Mouse (Mus musculus) heart, embryonic 11.5 days (tissue): ENCODE measurements around the gene H2-DMa. TPM values are rescaled to one million over a fixed set of nuclear protein-coding genes. Genes with fewer than 3 reads are reported as not detected.

Experiments
- ATAC-seq: fragments of 200-750 bp; cut with Nextera tagmentation; replicated peaks from 2 replicates; pipeline ENCODE4 v1.8.0; 2017; ENCODE audit warnings: moderate library complexity; ENCODE audit not compliant: insufficient number of reproducible peaks, low FRiP score, low TSS enrichment
- H3K27ac ChIP-seq: fragments of 300-500 bp; sonication (generic); 2 replicates; pipeline ENCODE4 v1.5.1; 2014; ENCODE audit warnings: mild to moderate bottlenecking, low read depth, low read length
- H3K27me3 ChIP-seq: fragments of 300-500 bp; sonication (generic); 2 replicates; pipeline ENCODE4 v1.6.1; 2014; ENCODE audit warnings: mild to moderate bottlenecking, low read length, mixed read lengths; ENCODE audit not compliant: control insufficient read depth, insufficient read depth
- H3K36me3 ChIP-seq: fragments of 300-500 bp; sonication (generic); 2 replicates; pipeline ENCODE4 v1.6.1; 2014; ENCODE audit warnings: mild to moderate bottlenecking, low read length, moderate library complexity, mixed read lengths; ENCODE audit not compliant: control insufficient read depth, insufficient read depth
- H3K4me1 ChIP-seq: fragments of 300-500 bp; sonication (generic); 2 replicates; pipeline ENCODE4 v1.6.1; 2014; ENCODE audit warnings: low read length; ENCODE audit not compliant: control insufficient read depth, insufficient read depth
- H3K4me2 ChIP-seq: fragments of 300-500 bp; sonication (generic); 2 replicates; pipeline ENCODE4 v1.6.1; 2014; ENCODE audit warnings: mild to moderate bottlenecking, moderate library complexity
- H3K4me3 ChIP-seq: fragments of 300-500 bp; sonication (generic); 2 replicates; pipeline ENCODE4 v1.5.1; 2014; ENCODE audit warnings: low read depth, low read length
- H3K9ac ChIP-seq: fragments of 300-500 bp; sonication (generic); 2 replicates; pipeline ENCODE4 v1.6.1; 2014; ENCODE audit warnings: mild to moderate bottlenecking, low read depth, low read length, moderate library complexity
- H3K9me3 ChIP-seq: fragments of 300-500 bp; sonication (generic); replicated peaks from 2 replicates; pipeline ENCODE4 v1.6.1; 2016; ENCODE audit warnings: low read length; ENCODE audit not compliant: control insufficient read depth
- WGBS: fragments of 180-500 bp; shearing (Covaris S2); extraction: QIAGEN DNeasy Blood & Tissue Kit; methylation state at CpG from one replicate; pipeline ENCODE4 v1.1.7; 2014; ENCODE audit not compliant: insufficient replicate concordance; 5-methylcytosine and 5-hydroxymethylcytosine counted together
- polyA plus RNA-seq: library from polyadenylated mRNA; unstranded; fragments of >200 nt; fragmentation: Nextera tagmentation; extraction: Ambion mirVana; gene quantifications from 2 replicates; pipeline ENCODE4 v1.2.1, GENCODE M21; 2014

The H2-DMa gene
- polyA plus RNA-seq, 1 experiment from 2014 or later = 8.1 TPM

DNA sequence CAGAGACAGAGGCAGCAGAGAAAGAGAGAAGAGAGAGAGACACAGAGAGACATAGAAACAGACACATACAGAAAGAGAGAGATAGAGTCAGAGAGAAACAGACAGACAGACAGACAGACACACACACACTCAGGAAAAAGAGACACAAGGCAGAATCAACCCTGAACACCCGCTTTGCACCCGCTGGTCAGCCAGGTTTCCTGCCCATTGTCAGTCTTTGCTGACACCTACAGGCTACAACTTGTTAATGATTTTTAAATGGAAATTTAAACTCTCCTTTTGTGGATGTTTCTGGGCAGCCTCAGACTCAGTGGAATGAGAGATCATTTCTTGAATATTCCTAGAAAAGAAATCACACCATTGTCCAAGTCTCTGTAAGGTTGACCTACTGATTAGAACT lies 49.9 kb downstream of the H2-DMa start:
- no peak for ATAC-seq
- WGBS = 4% methylated on average over 2 of the region's 2 CpGs

GRCm38 (mm10) chr17:34170487-34170876 lies 51.1 kb downstream of the H2-DMa start:
- Histone ChIP-seq H3K4me3 (no peak overlapping the region), H3K27ac (no peak overlapping the region), H3K36me3 (no peaks in the 10 kb centered on the region), H3K4me1 (no peaks in the 10 kb centered on the region), H3K9ac (no peak overlapping the region), H3K9me3 (0 out of 2 replicates have a peak, but pooled peaks cover 1% of the 10 kb centered on the region), H3K27me3 (no peaks in the 10 kb centered on the region), H3K4me2 (no peak overlapping the region)
- no peak for ATAC-seq
- WGBS = 27% methylated on average over 4 of the region's 4 CpGs

More for the DNA sequence above, 49.9 kb downstream of the H2-DMa start:
- Histone ChIP-seq H3K4me2 (no peak overlapping the region), H3K9me3 (0 out of 2 replicates have a peak, but pooled peaks cover 3% of the 10 kb centered on the region), H3K36me3 (no peaks in the 10 kb centered on the region), H3K9ac (no peak overlapping the region), H3K4me1 (no peaks in the 10 kb centered on the region), H3K27me3 (no peaks in the 10 kb centered on the region), H3K27ac (no peak overlapping the region), H3K4me3 (no peak overlapping the region)

DNA sequence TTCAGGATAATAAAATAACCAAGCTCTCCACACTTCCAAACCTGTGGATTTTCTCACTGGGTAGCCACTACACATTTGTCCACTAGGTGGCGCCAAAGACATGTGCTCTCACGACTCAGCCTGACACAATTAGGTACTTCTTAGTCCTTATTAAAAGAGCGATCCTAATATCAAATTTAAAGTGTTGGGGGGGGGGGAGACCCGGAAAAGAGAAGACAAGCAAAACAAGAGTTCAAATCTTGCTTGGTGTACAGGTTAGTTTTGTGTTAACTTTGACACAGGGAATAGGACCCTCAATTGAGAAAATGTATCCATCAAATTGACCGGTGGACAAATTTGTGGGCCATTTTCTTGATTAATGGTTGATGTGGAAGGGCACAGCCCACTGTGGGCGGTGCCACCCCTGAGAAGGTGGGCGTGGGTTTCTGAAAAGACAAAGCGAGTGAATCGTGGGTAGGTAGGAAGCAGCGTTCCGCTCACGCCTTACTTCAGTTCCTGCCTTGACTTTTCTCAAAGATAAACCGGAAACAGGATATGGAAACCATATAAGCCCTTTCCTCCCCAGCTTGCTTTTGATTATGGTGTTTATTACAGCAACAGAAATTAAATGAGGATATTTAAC lies 51.6 kb downstream of the H2-DMa start:
- Histone ChIP-seq H3K36me3 (no peaks in the 10 kb centered on the region), H3K4me2 (no peak overlapping the region), H3K4me1 (no peaks in the 10 kb centered on the region), H3K27me3 (no peaks in the 10 kb centered on the region), H3K9me3 (no peaks in the 10 kb centered on the region), H3K27ac (no peak overlapping the region), H3K4me3 (no peak overlapping the region), H3K9ac (no peak overlapping the region)
- WGBS = 37% methylated on average over 13 of the region's 13 CpGs
- ATAC-seq = no peak

- WGBS = 86% methylated on average over 5 of the region's 5 CpGs
- Histone ChIP-seq H3K4me2 (no peak overlapping the region), H3K9me3 (no peaks in the 10 kb centered on the region), H3K27ac (no peak overlapping the region), H3K27me3 (no peaks in the 10 kb centered on the region), H3K9ac (no peak overlapping the region), H3K36me3 (no peaks in the 10 kb centered on the region), H3K4me3 (no peak overlapping the region), H3K4me1 (no peaks in the 10 kb centered on the region)
- ATAC-seq = no peak
Observed at GRCm38 (mm10) chr17:34172528-34172927, 53.2 kb downstream of the H2-DMa start.

- Histone ChIP-seq H3K4me1 (no peaks in the 10 kb centered on the region), H3K9me3 (no peaks in the 10 kb centered on the region; the same call in 1 of the 2 replicates), H3K27me3 (no peaks in the 10 kb centered on the region), H3K27ac (no peak overlapping the region), H3K4me3 (no peak overlapping the region), H3K9ac (no peak overlapping the region), H3K36me3 (no peaks in the 10 kb centered on the region), H3K4me2 (no peak overlapping the region)
- no peak for ATAC-seq
- WGBS = 59% methylated on average over 1 of the region's 1 CpGs
Observed at GRCm38 (mm10) chr17:34174075-34174474, 54.7 kb downstream of the H2-DMa start.

GRCm38 (mm10) chr17:34177179-34177578 lies 57.8 kb downstream of the H2-DMa start:
- Histone ChIP-seq H3K4me2 (no peak overlapping the region), H3K9me3 (no peaks in the 10 kb centered on the region; the same call in 1 of the 2 replicates), H3K4me1 (no peaks in the 10 kb centered on the region), H3K36me3 (no peaks in the 10 kb centered on the region), H3K27me3 (no peaks in the 10 kb centered on the region; the same call in 1 of the 2 replicates), H3K9ac (no peak overlapping the region), H3K4me3 (no peak overlapping the region), H3K27ac (no peak overlapping the region)
- WGBS = 57% methylated on average over 4 of the region's 4 CpGs
- no peak for ATAC-seq

GRCm38 (mm10) chr17:34179019-34179418 lies 59.7 kb downstream of the H2-DMa start:
- H3K4me2 ChIP-seq = no peak overlapping the region
- H3K4me1 ChIP-seq = no peaks in the 10 kb centered on the region
- ATAC-seq = no peak
- H3K27me3 ChIP-seq = peaks cover 13% of the 10 kb centered on the region
- no peaks in the 10 kb centered on the region; the same call in 1 of the 2 replicates for H3K9me3 ChIP-seq
- H3K36me3 ChIP-seq = no peaks in the 10 kb centered on the region
- no peak overlapping the region for H3K9ac ChIP-seq
- no peak overlapping the region for H3K27ac ChIP-seq
- 58% methylated on average over 6 of the region's 6 CpGs for WGBS
- no peak overlapping the region for H3K4me3 ChIP-seq

- Histone ChIP-seq H3K27ac (no peak overlapping the region), H3K9ac (no peak overlapping the region), H3K36me3 (no peaks in the 10 kb centered on the region), H3K4me3 (no peak overlapping the region), H3K9me3 (no peaks in the 10 kb centered on the region; the same call in 1 of the 2 replicates), H3K4me1 (no peaks in the 10 kb centered on the region), H3K4me2 (no peak overlapping the region), H3K27me3 (peaks cover 17% of the 10 kb centered on the region)
- 68% methylated on average over 13 of the region's 13 CpGs for WGBS
- no peak for ATAC-seq
Observed at GRCm38 (mm10) chr17:34179913-34180859, 60.8 kb downstream of the H2-DMa start.
